Mouse (Mus musculus) neural tube, embryonic 15.5 days (tissue): ENCODE results near the gene Arntl2. TPM values are rescaled to one million over a fixed set of nuclear protein-coding genes. Genes with fewer than 3 reads are reported as not detected.

Experiments
- ATAC-seq: fragments of 200-750 bp; cut with Nextera tagmentation; 2 replicates; pipeline ENCODE4 v1.8.0; 2017; ENCODE audit warnings: mild to moderate bottlenecking, moderate TSS enrichment, moderate library complexity; ENCODE audit not compliant: low FRiP score
- H3K27ac ChIP-seq: fragments of 300-500 bp; sonication (generic); replicated peaks from 2 replicates; pipeline ENCODE4 v1.5.1; 2015; ENCODE audit warnings: mild to moderate bottlenecking, inconsistent platforms
- H3K27me3 ChIP-seq: fragments of 300-500 bp; sonication (generic); replicated peaks from 2 replicates; pipeline ENCODE4 v1.6.1; 2015; ENCODE audit warnings: inconsistent platforms
- H3K36me3 ChIP-seq: fragments of 300-500 bp; sonication (generic); 2 replicates; pipeline ENCODE4 v1.6.1; 2015; ENCODE audit warnings: inconsistent platforms
- H3K4me1 ChIP-seq: fragments of 300-500 bp; sonication (generic); 2 replicates; pipeline ENCODE4 v1.6.1; 2015; ENCODE audit warnings: inconsistent platforms
- H3K4me2 ChIP-seq: fragments of 300-500 bp; sonication (generic); 2 replicates; pipeline ENCODE4 v1.6.1; 2015; ENCODE audit warnings: inconsistent platforms, mild to moderate bottlenecking, moderate library complexity
- H3K4me3 ChIP-seq: fragments of 300-500 bp; sonication (generic); replicated peaks from 2 replicates; pipeline ENCODE4 v1.5.1; 2015; ENCODE audit warnings: mild to moderate bottlenecking, inconsistent platforms
- H3K9ac ChIP-seq: fragments of 300-500 bp; sonication (generic); replicated peaks from 2 replicates; pipeline ENCODE4 v1.6.1; 2015; ENCODE audit warnings: mild to moderate bottlenecking, inconsistent platforms
- H3K9me3 ChIP-seq: fragments of 300-500 bp; sonication (generic); replicated peaks from 2 replicates; pipeline ENCODE4 v1.6.1; 2016; ENCODE audit warnings: inconsistent platforms
- WGBS: fragments of 180-500 bp; shearing (Covaris S2); methylation state at CpG from one replicate; pipeline ENCODE4 v1.1.7; 2015; ENCODE audit warnings: mixed read lengths; 5-methylcytosine and 5-hydroxymethylcytosine counted together
- polyA plus RNA-seq: library from polyadenylated mRNA; unstranded; fragments of >200 nt; fragmentation: Nextera tagmentation; extraction: Ambion mirVana; gene quantifications from 2 replicates; pipeline ENCODE4 v1.2.1, GENCODE M21; 2015

The Arntl2 gene
- polyA plus RNA-seq, 1 experiment from 2014 or later, result 4.1 TPM

DNA sequence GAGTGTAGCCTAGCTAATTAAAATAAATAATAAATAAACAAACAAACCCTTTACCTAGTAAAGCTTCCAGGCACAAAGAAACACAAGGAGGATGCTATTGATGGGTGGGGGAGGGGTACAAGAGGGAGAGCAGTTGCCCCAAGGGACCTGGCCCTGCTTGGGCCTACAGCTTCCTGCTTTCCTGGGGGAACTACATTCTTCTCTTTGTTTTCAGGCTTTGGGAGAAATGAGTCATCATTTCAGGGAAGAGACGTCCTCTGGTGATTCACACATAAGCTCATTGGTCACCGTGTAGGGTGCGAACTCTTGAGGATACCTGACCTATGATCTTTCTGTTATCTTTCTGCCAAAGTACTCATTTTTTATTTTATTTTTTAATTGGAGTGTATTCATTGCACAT is 2.3 kb upstream of the Arntl2 start:
- H3K4me2 ChIP-seq, result no peak overlapping the region

DNA sequence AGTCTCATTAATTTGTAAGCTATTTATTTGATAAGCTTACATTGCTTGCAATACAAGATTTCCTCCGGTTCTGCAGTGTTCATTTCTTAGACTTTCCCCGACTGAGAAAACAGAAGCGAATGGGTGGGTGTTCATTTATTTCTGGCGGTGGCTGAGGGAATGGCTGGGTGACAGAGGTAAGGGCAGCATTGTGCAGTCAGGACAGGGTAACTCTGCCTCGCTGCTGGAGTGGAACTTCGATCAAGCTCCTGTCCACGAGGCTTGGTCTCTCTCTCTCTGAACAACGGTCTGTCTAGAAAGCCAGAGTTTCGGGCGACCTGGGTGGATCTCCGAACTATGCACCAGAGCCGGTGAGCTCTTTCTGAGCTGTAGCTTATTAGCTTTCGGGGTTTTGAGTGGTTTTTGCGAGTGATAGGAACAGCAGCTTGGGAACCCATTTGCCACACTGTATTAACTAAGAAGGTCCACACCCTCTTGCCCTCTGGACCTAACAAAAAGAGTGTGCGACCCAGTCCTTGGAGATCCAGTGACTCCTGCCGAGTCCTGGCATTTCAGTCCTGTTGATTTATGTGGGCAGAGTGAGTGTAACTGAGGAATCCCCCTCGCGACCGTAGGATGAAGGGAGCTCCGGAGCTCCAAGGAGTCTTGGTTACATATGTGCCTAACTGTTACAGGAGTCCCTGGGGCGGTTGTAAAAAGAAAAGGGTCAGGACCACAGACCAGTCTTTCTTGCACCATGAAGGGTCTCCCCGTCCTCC is 510 bp upstream of the Arntl2 start:
- no peaks in the 10 kb centered on the region for H3K27me3 ChIP-seq
- H3K27ac ChIP-seq, result no peak overlapping the region
- ATAC-seq, result peak; percentile 33
- WGBS, result 18% methylated on average over 22 of the region's 22 CpGs
- peak overlapping the region; percentile 97 for H3K4me2 ChIP-seq
- no peaks in the 10 kb centered on the region for H3K36me3 ChIP-seq
- peak overlapping the region; percentile 56 for H3K4me3 ChIP-seq
- H3K9me3 ChIP-seq, result no peaks in the 10 kb centered on the region
- peak overlapping the region; percentile 61 for H3K9ac ChIP-seq
- H3K4me1 ChIP-seq, result peaks cover 15% of the 10 kb centered on the region

More for the DNA sequence above, 2.3 kb upstream of the Arntl2 start:
- Histone ChIP-seq H3K36me3 (no peaks in the 10 kb centered on the region), H3K9me3 (no peaks in the 10 kb centered on the region), H3K4me1 (peaks cover 15% of the 10 kb centered on the region), H3K27ac (no peak overlapping the region), H3K9ac (no peak overlapping the region), H3K27me3 (no peaks in the 10 kb centered on the region), H3K4me3 (no peak overlapping the region)
- WGBS, result 76% methylated on average over 3 of the region's 3 CpGs
- no peak for ATAC-seq

GRCm38 (mm10) chr6:146797446-146797845 is 1.6 kb downstream of the Arntl2 start:
- 68% methylated on average over 5 of the region's 5 CpGs for WGBS
- H3K36me3 ChIP-seq, result no peaks in the 10 kb centered on the region
- H3K4me2 ChIP-seq, result no peak overlapping the region
- no peaks in the 10 kb centered on the region for H3K27me3 ChIP-seq
- H3K9ac ChIP-seq, result no peak overlapping the region
- H3K9me3 ChIP-seq, result no peaks in the 10 kb centered on the region
- ATAC-seq, result no peak
- H3K4me3 ChIP-seq, result no peak overlapping the region
- no peak overlapping the region for H3K27ac ChIP-seq
- H3K4me1 ChIP-seq, result peaks cover 15% of the 10 kb centered on the region

DNA sequence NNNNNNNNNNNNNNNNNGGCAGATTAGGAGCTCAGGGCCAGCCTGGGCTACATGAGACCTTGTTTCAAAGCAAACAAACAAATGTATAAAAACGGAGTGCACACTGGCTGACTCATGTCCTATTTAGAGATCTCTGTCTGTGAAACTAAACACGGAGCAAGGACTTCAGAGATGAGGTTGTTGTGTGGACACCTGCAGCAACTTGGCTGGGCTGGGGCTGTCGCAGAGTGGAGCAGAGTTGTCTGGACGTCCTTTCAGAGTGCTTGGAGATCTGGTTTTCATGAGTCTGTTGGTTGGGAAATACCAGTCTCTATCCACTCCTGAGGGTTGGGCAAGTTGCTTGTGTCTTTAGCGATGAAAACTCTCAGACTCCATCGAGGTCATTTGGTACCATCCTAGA is 14.1 kb downstream of the Arntl2 start:
- no peaks in the 10 kb centered on the region for H3K36me3 ChIP-seq
- H3K27ac ChIP-seq, result no peak overlapping the region
- ATAC-seq, result no peak
- WGBS, result 93% methylated on average over 6 of the region's 6 CpGs
- no peaks in the 10 kb centered on the region for H3K9me3 ChIP-seq
- no peak overlapping the region for H3K9ac ChIP-seq
- H3K4me2 ChIP-seq, result no peak overlapping the region
- H3K27me3 ChIP-seq, result no peaks in the 10 kb centered on the region
- no peak overlapping the region for H3K4me3 ChIP-seq
- H3K4me1 ChIP-seq, result no peaks in the 10 kb centered on the region

DNA sequence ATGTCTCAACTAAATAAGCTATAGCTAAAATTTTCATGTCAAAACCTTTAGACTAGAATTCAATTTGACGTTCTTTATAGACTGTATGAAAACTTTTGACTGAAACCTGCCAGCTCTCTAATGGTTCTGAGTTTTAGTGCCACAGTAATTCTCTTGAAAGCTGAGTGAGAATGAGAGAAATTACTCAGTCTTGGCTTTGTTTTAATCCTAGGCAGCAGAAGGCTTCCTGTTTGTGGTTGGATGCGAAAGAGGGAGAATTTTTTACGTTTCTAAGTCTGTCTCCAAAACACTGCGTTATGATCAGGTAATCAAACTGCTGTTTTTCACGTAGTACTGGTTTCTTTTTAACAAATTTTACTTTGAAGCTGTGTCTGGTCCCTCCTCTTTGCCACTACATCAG is 17.2 kb downstream of the Arntl2 start:
- Histone ChIP-seq H3K9me3 (no peaks in the 10 kb centered on the region), H3K27me3 (no peaks in the 10 kb centered on the region), H3K4me1 (no peaks in the 10 kb centered on the region), H3K36me3 (no peaks in the 10 kb centered on the region), H3K4me3 (no peak overlapping the region), H3K27ac (no peak overlapping the region), H3K4me2 (no peak overlapping the region), H3K9ac (no peak overlapping the region)
- ATAC-seq, result no peak
- 95% methylated on average over 5 of the region's 5 CpGs for WGBS

DNA sequence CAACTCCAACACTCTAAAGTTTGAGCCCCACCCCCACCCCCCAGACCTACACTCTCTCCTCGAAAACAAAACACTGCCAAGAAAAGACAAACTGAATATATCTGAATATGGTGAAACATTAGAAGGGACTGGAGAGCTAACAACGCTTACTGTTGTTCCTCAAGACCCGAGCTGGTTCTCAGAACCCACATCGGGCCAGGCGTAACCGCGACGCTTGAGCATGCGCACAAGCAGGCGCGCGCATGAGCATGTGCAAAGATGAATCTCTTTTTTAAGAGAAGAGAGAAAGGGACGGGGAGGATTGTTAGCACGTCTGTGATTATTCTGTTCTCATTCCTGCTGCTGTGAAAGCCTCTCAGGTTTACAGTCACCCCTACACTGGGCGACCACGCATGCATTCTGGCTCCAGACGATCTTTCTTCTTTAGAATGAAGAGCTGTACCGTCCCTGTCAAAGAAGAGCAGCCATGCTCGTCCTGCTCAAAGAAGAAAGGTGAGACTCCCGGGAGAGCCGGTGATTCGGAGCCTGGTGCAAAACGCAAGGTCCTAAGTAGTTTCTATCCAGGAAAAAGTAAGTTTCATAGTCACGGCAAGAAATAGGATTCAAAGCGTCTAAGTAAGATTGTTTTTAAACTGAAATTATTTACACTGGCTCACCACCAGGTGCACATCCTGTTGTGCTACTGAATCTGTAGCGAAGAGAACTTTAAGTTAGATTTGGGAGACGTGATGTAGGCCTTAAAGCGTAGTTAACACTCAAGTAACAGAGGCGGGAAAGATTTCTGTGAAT is 24.5 kb downstream of the Arntl2 start:
- H3K27ac ChIP-seq, result no peak overlapping the region
- H3K36me3 ChIP-seq, result no peaks in the 10 kb centered on the region

DNA sequence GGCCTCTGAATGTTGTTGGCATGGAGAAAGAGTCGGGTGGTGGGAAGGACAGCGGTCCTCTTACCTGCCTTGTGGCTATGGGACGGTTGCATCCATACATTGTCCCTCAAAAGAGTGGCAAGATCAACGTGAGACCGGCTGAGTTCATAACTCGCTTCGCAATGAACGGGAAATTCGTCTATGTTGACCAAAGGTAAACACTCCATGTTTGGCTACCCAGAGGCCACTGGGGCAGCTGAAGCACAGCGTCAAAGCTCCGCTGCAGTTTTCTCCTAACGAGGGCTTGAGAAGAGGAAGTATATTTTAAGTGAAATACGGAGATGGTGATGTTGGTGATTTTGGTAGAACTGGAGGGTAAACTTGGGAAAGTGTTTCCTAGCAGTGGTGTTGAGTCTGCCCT is 26.1 kb downstream of the Arntl2 start:
- no peak for ATAC-seq

More for the DNA sequence above, 24.5 kb downstream of the Arntl2 start:
- Histone ChIP-seq H3K4me2 (no peak overlapping the region), H3K4me1 (no peaks in the 10 kb centered on the region), H3K27me3 (no peaks in the 10 kb centered on the region), H3K9me3 (no peaks in the 10 kb centered on the region), H3K9ac (no peak overlapping the region), H3K4me3 (no peak overlapping the region)
- 87% methylated on average over 29 of the region's 29 CpGs for WGBS
- ATAC-seq, result no peak

DNA sequence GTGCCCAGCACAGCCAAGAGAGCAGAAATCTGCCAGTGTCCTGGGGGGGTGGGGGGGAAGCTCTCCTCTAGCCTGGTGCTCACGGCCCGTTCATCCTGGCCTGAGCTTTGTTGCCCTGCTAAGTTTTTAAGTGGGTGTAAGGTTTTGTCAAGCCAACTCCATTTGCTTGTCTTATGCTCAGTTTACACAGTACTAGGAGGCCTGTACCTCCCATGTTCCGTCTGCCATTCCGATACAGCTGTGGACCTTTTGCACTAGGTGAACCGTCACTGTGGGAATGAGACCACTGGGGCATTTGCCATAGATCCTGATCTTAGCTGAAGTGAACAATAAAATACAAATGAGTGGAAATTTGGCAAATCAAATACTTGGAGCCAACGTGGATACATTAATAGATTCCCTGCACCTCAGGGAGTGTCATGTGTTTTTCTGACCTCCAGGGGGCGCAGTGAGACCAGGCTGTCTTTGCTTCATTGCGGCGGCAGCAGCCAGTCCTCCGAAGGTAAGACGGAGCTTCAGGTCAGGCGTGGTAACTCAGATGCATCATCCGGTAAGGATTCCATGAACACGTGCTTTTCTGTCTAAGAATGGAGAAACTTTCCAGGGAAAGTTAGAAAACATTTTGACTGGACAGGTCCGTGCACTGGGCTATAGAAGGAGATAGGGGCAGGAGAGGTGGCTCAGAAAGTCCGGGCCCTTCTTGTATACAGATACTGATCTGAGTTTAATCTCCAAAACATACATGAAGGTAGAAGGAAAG is 29.1 kb downstream of the Arntl2 start:
- WGBS, result 41% methylated on average over 16 of the region's 16 CpGs
- H3K9me3 ChIP-seq, result no peaks in the 10 kb centered on the region
- peak; percentile 68; the same call in 1 of the 2 replicates for ATAC-seq
- H3K27me3 ChIP-seq, result no peaks in the 10 kb centered on the region
- no peak overlapping the region for H3K27ac ChIP-seq
- no peaks in the 10 kb centered on the region for H3K36me3 ChIP-seq
- no peak overlapping the region for H3K9ac ChIP-seq
- H3K4me1 ChIP-seq, result no peaks in the 10 kb centered on the region
- H3K4me2 ChIP-seq, result peak overlapping the region; percentile 19; the same call in 1 of the 2 replicates
- no peak overlapping the region for H3K4me3 ChIP-seq

More for the DNA sequence above, 26.1 kb downstream of the Arntl2 start:
- H3K9ac ChIP-seq, result no peak overlapping the region
- H3K27ac ChIP-seq, result no peak overlapping the region
- no peak overlapping the region for H3K4me2 ChIP-seq
- no peaks in the 10 kb centered on the region for H3K27me3 ChIP-seq
- no peak overlapping the region for H3K4me3 ChIP-seq
- WGBS, result 93% methylated on average over 13 of the region's 13 CpGs
- H3K36me3 ChIP-seq, result no peaks in the 10 kb centered on the region
- H3K9me3 ChIP-seq, result no peaks in the 10 kb centered on the region
- no peaks in the 10 kb centered on the region for H3K4me1 ChIP-seq

- H3K27me3 ChIP-seq, result no peaks in the 10 kb centered on the region
- H3K4me2 ChIP-seq, result no peak overlapping the region
- ATAC-seq, result peak; percentile 47; the same call in 1 of the 2 replicates
- no peaks in the 10 kb centered on the region for H3K9me3 ChIP-seq
- H3K27ac ChIP-seq, result no peak overlapping the region
- H3K9ac ChIP-seq, result no peak overlapping the region
- H3K36me3 ChIP-seq, result no peaks in the 10 kb centered on the region
- no peak overlapping the region for H3K4me3 ChIP-seq
- no peaks in the 10 kb centered on the region for H3K4me1 ChIP-seq
- 74% methylated on average over 1 of the region's 1 CpGs for WGBS
Measured at GRCm38 (mm10) chr6:146825487-146825773, 29.6 kb downstream of the Arntl2 start.

DNA sequence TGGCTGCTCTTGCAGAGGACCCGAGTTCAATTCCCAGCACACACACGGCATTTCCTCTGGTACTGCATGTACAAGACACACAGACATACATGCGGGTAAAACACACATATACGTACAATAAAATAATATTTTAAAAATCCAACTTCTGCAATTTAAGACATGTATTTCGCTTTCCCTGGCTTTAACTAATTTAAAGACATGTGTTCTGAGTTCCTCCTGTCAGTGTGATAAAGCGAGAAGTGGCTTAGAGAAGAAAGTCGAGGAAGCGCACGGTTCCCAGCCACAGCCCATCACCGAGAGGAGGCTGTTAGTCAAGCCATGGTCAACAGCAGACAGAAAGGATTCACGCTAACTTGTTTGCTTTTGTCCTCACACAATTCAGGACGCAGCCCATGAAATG is 35.5 kb downstream of the Arntl2 start:
- Histone ChIP-seq H3K9ac (no peak overlapping the region), H3K27me3 (no peaks in the 10 kb centered on the region), H3K4me2 (no peak overlapping the region), H3K9me3 (no peaks in the 10 kb centered on the region), H3K27ac (no peak overlapping the region), H3K4me1 (no peaks in the 10 kb centered on the region), H3K36me3 (no peaks in the 10 kb centered on the region), H3K4me3 (no peak overlapping the region)
- 76% methylated on average over 12 of the region's 12 CpGs for WGBS
- no peak for ATAC-seq

DNA sequence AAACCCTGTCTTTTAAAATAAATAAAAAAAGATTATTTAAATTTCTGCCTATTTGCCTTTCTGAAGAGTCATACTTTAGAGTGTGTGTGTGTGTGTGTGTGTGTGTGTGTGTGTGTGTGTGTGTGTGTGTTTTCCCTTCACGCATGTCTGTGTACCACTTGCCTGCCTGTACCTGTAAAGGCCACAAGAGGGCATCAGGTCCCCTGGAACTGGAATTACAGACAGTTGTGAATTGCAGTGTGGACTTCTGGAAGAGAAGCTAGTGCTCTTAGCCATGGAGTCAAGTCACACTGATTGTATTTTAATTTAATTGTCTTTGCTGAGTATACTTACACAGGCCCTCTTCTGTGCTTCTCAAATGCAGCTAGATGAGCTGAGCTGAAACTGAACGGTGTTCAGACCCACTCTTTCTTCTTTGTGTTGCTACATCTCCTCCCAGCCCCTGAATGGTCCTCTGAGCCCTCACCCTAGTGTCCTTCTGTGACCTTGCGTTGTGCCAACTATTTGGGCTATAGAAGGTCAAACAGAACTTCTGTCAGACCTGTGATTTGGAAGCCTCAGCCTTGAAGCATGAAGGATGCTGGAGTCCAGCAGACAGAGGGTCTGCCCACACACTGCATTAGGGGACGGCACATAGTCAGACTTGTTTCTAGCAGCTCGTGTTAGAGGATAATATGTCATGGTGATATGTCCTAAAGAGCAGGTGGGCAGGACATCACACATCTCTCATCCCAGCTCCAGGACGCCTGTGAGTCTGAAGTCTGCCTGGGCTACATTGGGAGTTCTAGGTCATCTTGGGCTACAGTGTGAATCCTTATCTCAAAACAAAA is 37.8 kb downstream of the Arntl2 start:
- H3K27me3 ChIP-seq, result no peaks in the 10 kb centered on the region
- no peak overlapping the region for H3K9ac ChIP-seq
- peak; percentile 87 for ATAC-seq
- no peaks in the 10 kb centered on the region for H3K36me3 ChIP-seq
- H3K4me2 ChIP-seq, result no peak overlapping the region
- H3K4me1 ChIP-seq, result no peaks in the 10 kb centered on the region
- no peak overlapping the region for H3K27ac ChIP-seq
- no peak overlapping the region for H3K4me3 ChIP-seq
- WGBS, result 71% methylated on average over 6 of the region's 6 CpGs
- H3K9me3 ChIP-seq, result no peaks in the 10 kb centered on the region
